1 mouse cellular context compared by ENCODE assay signal in the genomic region with DNA sequence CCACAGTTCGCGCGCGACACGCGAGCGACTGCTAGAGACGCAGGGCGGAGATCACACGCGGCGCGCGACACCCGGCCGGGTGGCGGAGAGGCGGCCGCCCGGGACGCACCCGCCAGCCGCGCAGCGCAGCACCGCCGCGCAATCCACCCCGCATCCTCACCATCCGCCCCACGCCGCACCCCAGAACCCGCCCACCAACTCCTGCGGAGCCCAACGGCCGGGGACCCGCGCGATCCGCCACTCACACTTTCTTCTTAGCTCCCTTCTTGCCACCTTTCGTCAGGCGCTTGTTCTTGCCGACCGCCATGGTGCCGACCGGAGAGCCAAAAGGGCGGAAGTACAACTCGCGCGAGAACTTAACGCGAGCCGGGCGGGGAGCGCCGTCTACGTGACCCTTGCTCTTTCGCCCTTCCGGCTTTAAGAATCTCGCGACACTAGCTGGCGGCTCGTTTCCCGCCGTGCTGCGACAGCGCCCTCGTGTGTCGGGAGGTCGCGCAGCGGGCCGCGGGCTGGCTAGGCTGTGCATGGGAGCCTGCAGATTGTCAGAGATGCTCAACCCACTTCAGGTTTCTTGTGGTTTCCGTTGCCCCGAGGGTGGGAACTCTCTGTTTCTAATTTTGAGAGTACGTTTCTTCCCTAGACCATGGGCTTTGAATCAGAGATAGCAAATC.
A peak's percentile ranks its signal among the peaks of the same experiment; 100 is the strongest.
TF ChIP-seq lines count a peak whose summit lies in the region.

A gene (minus strand): TSS at position 440 of the 671 bp plus-strand sequence.

TF ChIP-seq in CH12.LX, 34 proteins besides CTCF, POLR2A, EP300 and RAD21 (continued from another document):
- TF ChIP-seq IRF4 (IDR thresholded peaks at IDR 0.05; ENCODE audit: low read depth, low read length) (peak; percentile 89), USF1 (IDR thresholded peaks at IDR 0.05; ENCODE audit: low read depth, low read length) (no peak; the same call in 1 of the 2 replicates), MAZ (IDR thresholded peaks at IDR 0.05; ENCODE audit: low read depth, low read length) (0 out of 2 replicates have a peak, but pooled peaks have one; percentile 76), MYC (IDR thresholded peaks at IDR 0.05; ENCODE audit: low read depth, low read length) (peak; percentile 92; the same call in 1 of the 2 replicates), JUND (conservative IDR thresholded peaks at IDR 0.05; ENCODE audit: low read depth, low read length) (no peak), ELF1 (IDR thresholded peaks at IDR 0.05; ENCODE audit: low read depth, low read length) (peak; percentile 99), ZMIZ1 (IDR thresholded peaks at IDR 0.05; ENCODE audit: low read depth, low read length) (peak; percentile 72), MXI1 (IDR thresholded peaks at IDR 0.05; ENCODE audit: low read depth, low read length) (peak; percentile 84), RCOR1 (conservative IDR thresholded peaks at IDR 0.05; ENCODE audit: low read depth, low read length) (peak; percentile 87; the same call in 1 of the 2 replicates), UBTF (IDR thresholded peaks at IDR 0.05; ENCODE audit: low read depth, low read length) (no peak), ZC3H11A (IDR thresholded peaks at IDR 0.05; ENCODE audit: low read depth, low read length) (no peak), KAT2A (IDR thresholded peaks at IDR 0.05; ENCODE audit: insufficient replicate concordance, low read length) (peak; percentile 96; the same call in 1 of the 2 replicates), SIN3A (IDR thresholded peaks at IDR 0.05; ENCODE audit: low read length) (peak; percentile 94), TCF12 (IDR thresholded peaks at IDR 0.05; ENCODE audit: low read depth, low read length) (peak; percentile 97), JUN (IDR thresholded peaks at IDR 0.05; ENCODE audit: insufficient read depth, low read depth, low read length) (peak; percentile 43; the same call in 1 of the 2 replicates), NELFE (IDR thresholded peaks at IDR 0.05; ENCODE audit: low read depth, low read length) (peak; percentile 94), MAFK (IDR thresholded peaks at IDR 0.05; ENCODE audit: insufficient replicate concordance, low read length) (0 out of 2 replicates have a peak, but pooled peaks have one; percentile 51), TBP (conservative IDR thresholded peaks at IDR 0.05; ENCODE audit: low read depth, low read length) (peak; percentile 95), USF2 (conservative IDR thresholded peaks at IDR 0.05; ENCODE audit: low read depth, low read length) (no peak), GABPA (IDR thresholded peaks at IDR 0.05; ENCODE audit: insufficient replicate concordance, low read depth, low read length) (peak; percentile 83)
